Mouse (Mus musculus) midbrain, embryonic 12.5 days (tissue): ENCODE results near the gene Zfp639. TPM values are rescaled to one million over a fixed set of nuclear protein-coding genes. Genes with fewer than 3 reads are reported as not detected.

Source experiments
- ATAC-seq: fragments of 200-750 bp; cut with Nextera tagmentation; 2 replicates; pipeline ENCODE4 v1.8.0; 2017; ENCODE audit warnings: low read depth, moderate TSS enrichment, moderate library complexity; ENCODE audit not compliant: low FRiP score
- H3K27ac ChIP-seq: fragments of 300-500 bp; sonication (generic); replicated peaks from 2 replicates; pipeline ENCODE4 v1.5.1; 2016; ENCODE audit warnings: mild to moderate bottlenecking
- H3K27me3 ChIP-seq: fragments of 300-500 bp; sonication (generic); 2 replicates; pipeline ENCODE4 v1.6.1; 2016; ENCODE audit warnings: mild to moderate bottlenecking
- H3K36me3 ChIP-seq: fragments of 300-500 bp; sonication (generic); 2 replicates; pipeline ENCODE4 v1.6.1; 2016
- H3K4me1 ChIP-seq: fragments of 300-500 bp; sonication (generic); 2 replicates; pipeline ENCODE4 v1.6.1; 2016
- H3K4me2 ChIP-seq: fragments of 300-500 bp; sonication (generic); replicated peaks from 2 replicates; pipeline ENCODE4 v1.6.1; 2016; ENCODE audit warnings: mild to moderate bottlenecking, moderate library complexity
- H3K4me3 ChIP-seq: fragments of 300-500 bp; sonication (generic); 2 replicates; pipeline ENCODE4 v1.5.1; 2016; ENCODE audit warnings: mild to moderate bottlenecking
- H3K9ac ChIP-seq: fragments of 300-500 bp; sonication (generic); replicated peaks from 2 replicates; pipeline ENCODE4 v1.6.1; 2016; ENCODE audit warnings: mild to moderate bottlenecking, moderate library complexity
- H3K9me3 ChIP-seq: fragments of 300-500 bp; sonication (generic); 2 replicates; pipeline ENCODE4 v1.6.1; 2016; ENCODE audit warnings: mild to moderate bottlenecking
- WGBS: fragments of 180-500 bp; shearing (Covaris S2); methylation state at CpG from one replicate; pipeline ENCODE4 v1.1.7; 2016; 5-methylcytosine and 5-hydroxymethylcytosine counted together
- polyA plus RNA-seq: library from polyadenylated mRNA; unstranded; fragments of >200 nt; fragmentation: Nextera tagmentation; extraction: Ambion mirVana; gene quantifications from 2 replicates; pipeline ENCODE4 v1.2.1, GENCODE M21; 2016

The Zfp639 gene
- polyA plus RNA-seq, 1 experiment from 2014 or later = 37.3 TPM

GRCm38 (mm10) chr3:32490076-32490927 lies 19.8 kb upstream of the Zfp639 start:
- H3K27ac ChIP-seq = no peak overlapping the region
- no peak overlapping the region for H3K4me2 ChIP-seq
- peaks cover 1% of the 10 kb centered on the region; the same call in 1 of the 2 replicates for H3K4me1 ChIP-seq
- no peak overlapping the region for H3K9ac ChIP-seq
- H3K9me3 ChIP-seq = no peaks in the 10 kb centered on the region
- H3K4me3 ChIP-seq = no peak overlapping the region
- H3K27me3 ChIP-seq = 0 out of 2 replicates have a peak, but pooled peaks cover 4% of the 10 kb centered on the region
- H3K36me3 ChIP-seq = no peaks in the 10 kb centered on the region
- no peak for ATAC-seq
- WGBS = 87% methylated on average over 15 of the region's 15 CpGs

- H3K36me3 ChIP-seq = no peaks in the 10 kb centered on the region
- H3K9ac ChIP-seq = no peak overlapping the region
- H3K27me3 ChIP-seq = 0 out of 2 replicates have a peak, but pooled peaks cover 4% of the 10 kb centered on the region
- no peak overlapping the region for H3K4me3 ChIP-seq
- H3K4me2 ChIP-seq = no peak overlapping the region
- no peak overlapping the region for H3K27ac ChIP-seq
- H3K9me3 ChIP-seq = no peaks in the 10 kb centered on the region
- peaks cover 8% of the 10 kb centered on the region; the same call in 1 of the 2 replicates for H3K4me1 ChIP-seq
- no peak for ATAC-seq
Measured at GRCm38 (mm10) chr3:32490928-32491315, 19.1 kb upstream of the Zfp639 start.

GRCm38 (mm10) chr3:32492097-32493090 lies 17.7 kb upstream of the Zfp639 start, which contains the start of gene Kcnmb3:
TSS of gene Kcnmb3 (minus strand) at chr3:32492231.
- whole genome bisulfite sequencing = 84% methylated on average over 11 of the region's 11 CpGs
- Histone ChIP-seq H3K4me2 (no peak within 1 kb of the TSS), H3K9ac (no peak within 1 kb of the TSS), H3K4me1 (peaks cover 17% of the 10 kb centered on the region; the same call in 1 of the 2 replicates), H3K9me3 (no peaks in the 10 kb centered on the region), H3K27me3 (0 out of 2 replicates have a peak, but pooled peaks cover 4% of the 10 kb centered on the region), H3K4me3 (no peak within 1 kb of the TSS), H3K36me3 (no peaks in the 10 kb centered on the region), H3K27ac (no peak within 1 kb of the TSS)
- no peak for ATAC-seq

GRCm38 (mm10) chr3:32494387-32495087 lies 15.5 kb upstream of the Zfp639 start:
- WGBS = 82% methylated on average over 8 of the region's 8 CpGs
- Histone ChIP-seq H3K9me3 (no peaks in the 10 kb centered on the region), H3K4me3 (no peak overlapping the region), H3K27ac (no peak overlapping the region), H3K4me2 (no peak overlapping the region), H3K36me3 (no peaks in the 10 kb centered on the region), H3K9ac (no peak overlapping the region), H3K4me1 (peaks cover 17% of the 10 kb centered on the region; the same call in 1 of the 2 replicates), H3K27me3 (0 out of 2 replicates have a peak, but pooled peaks cover 4% of the 10 kb centered on the region)
- ATAC-seq = no peak

GRCm38 (mm10) chr3:32495088-32495770 lies 14.8 kb upstream of the Zfp639 start:
- Histone ChIP-seq H3K4me1 (peaks cover 17% of the 10 kb centered on the region; the same call in 1 of the 2 replicates), H3K27me3 (0 out of 2 replicates have a peak, but pooled peaks cover 4% of the 10 kb centered on the region), H3K4me2 (no peak overlapping the region), H3K9ac (no peak overlapping the region), H3K9me3 (no peaks in the 10 kb centered on the region), H3K36me3 (no peaks in the 10 kb centered on the region), H3K4me3 (no peak overlapping the region), H3K27ac (no peak overlapping the region)
- 44% methylated on average over 8 of the region's 8 CpGs for WGBS
- no peak for ATAC-seq

GRCm38 (mm10) chr3:32495856-32496710 lies 14.0 kb upstream of the Zfp639 start:
- no peaks in the 10 kb centered on the region for H3K36me3 ChIP-seq
- no peak overlapping the region for H3K4me2 ChIP-seq
- H3K27me3 ChIP-seq = 0 out of 2 replicates have a peak, but pooled peaks cover 4% of the 10 kb centered on the region
- H3K9ac ChIP-seq = no peak overlapping the region
- no peak overlapping the region for H3K4me3 ChIP-seq
- H3K9me3 ChIP-seq = no peaks in the 10 kb centered on the region
- no peak overlapping the region for H3K27ac ChIP-seq
- peaks cover 17% of the 10 kb centered on the region; the same call in 1 of the 2 replicates for H3K4me1 ChIP-seq
- peak; percentile 65; the same call in 1 of the 2 replicates for ATAC-seq
- WGBS = 32% methylated on average over 8 of the region's 8 CpGs

- Histone ChIP-seq H3K4me2 (no peak overlapping the region), H3K36me3 (no peaks in the 10 kb centered on the region), H3K27me3 (0 out of 2 replicates have a peak, but pooled peaks cover 4% of the 10 kb centered on the region), H3K9ac (no peak overlapping the region), H3K9me3 (no peaks in the 10 kb centered on the region), H3K4me3 (no peak overlapping the region), H3K27ac (no peak overlapping the region), H3K4me1 (peaks cover 17% of the 10 kb centered on the region; the same call in 1 of the 2 replicates)
- WGBS = 96% methylated on average over 1 of the region's 1 CpGs
- no peak for ATAC-seq
Measured at GRCm38 (mm10) chr3:32496711-32497070, 13.4 kb upstream of the Zfp639 start.

- Histone ChIP-seq H3K4me3 (no peak overlapping the region), H3K4me2 (no peak overlapping the region), H3K36me3 (no peaks in the 10 kb centered on the region), H3K9ac (no peak overlapping the region), H3K9me3 (no peaks in the 10 kb centered on the region), H3K27me3 (no peaks in the 10 kb centered on the region), H3K4me1 (peaks cover 15% of the 10 kb centered on the region; the same call in 1 of the 2 replicates), H3K27ac (no peak overlapping the region)
- WGBS = 85% methylated on average over 2 of the region's 2 CpGs
- ATAC-seq = no peak
Measured at GRCm38 (mm10) chr3:32500346-32500745, 9.7 kb upstream of the Zfp639 start.

- Histone ChIP-seq H3K4me1 (peaks cover 13% of the 10 kb centered on the region), H3K27me3 (no peaks in the 10 kb centered on the region), H3K9me3 (no peaks in the 10 kb centered on the region), H3K4me2 (no peak overlapping the region), H3K4me3 (no peak overlapping the region), H3K27ac (no peak overlapping the region), H3K9ac (no peak overlapping the region), H3K36me3 (no peaks in the 10 kb centered on the region)
- no peak for ATAC-seq
- WGBS = 74% methylated on average over 3 of the region's 3 CpGs
Measured at GRCm38 (mm10) chr3:32505841-32506240, 4.2 kb upstream of the Zfp639 start.
